ENCODE assay signal across 8 mouse cellular contexts in the genomic region with DNA sequence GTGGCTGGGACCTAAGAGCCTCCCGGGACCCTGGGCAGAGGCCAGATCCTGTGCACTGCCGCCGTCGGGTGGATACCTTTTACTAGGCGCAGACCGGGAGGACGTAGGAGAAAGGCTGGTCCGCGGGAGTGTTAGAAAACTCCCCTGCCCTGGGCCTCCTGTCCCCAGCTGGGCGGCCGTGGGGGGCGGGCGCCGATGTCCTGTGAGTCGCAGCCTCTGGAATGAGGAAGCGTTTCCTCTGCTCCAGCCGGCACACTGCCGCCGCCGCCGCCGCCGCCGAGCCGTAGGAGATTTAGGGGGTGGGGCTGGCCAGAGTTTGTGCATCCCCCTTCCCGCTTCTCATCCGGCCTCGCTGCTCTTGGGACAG. TPM values are rescaled to one million over a fixed set of nuclear protein-coding genes. Genes with fewer than 3 reads are reported as not detected.
DNase-seq lines count a peak whose midpoint lies in the region; ATAC-seq and TF ChIP-seq lines count a peak whose summit lies in the region.

No protein-coding gene starts in this region.

- H3K9ac ChIP-seq in embryonic facial prominence, embryonic 13.5 days = peak overlapping the region; percentile 95
- peak overlapping the region; percentile 87 for H3K9ac ChIP-seq in lung, embryonic 14.5 days

- H3K4me2 ChIP-seq in embryonic facial prominence, embryonic 13.5 days = peak overlapping the region; percentile 72
- H3K4me2 ChIP-seq in lung, embryonic 14.5 days = peak overlapping the region; percentile 76

- peaks cover 5% of the 10 kb centered on the region for H3K4me1 ChIP-seq in spleen, adult 2 months (ENCODE audit: control insufficient read depth, insufficient read depth, insufficient read length)
- peaks cover 27% of the 10 kb centered on the region for H3K4me1 ChIP-seq in embryonic facial prominence, embryonic 13.5 days
- H3K4me1 ChIP-seq in heart, embryonic 10.5 days = peaks cover 25% of the 10 kb centered on the region
- H3K4me1 ChIP-seq in lung, embryonic 14.5 days (ENCODE audit: insufficient read depth) = 0 out of 2 replicates have a peak, but pooled peaks cover 7% of the 10 kb centered on the region

- DNase-seq in spleen, adult 2 months (ENCODE audit: low read depth in 1 of 2, low spot score in 2 of 2) = peak in 1 of 2 experiments; percentile 39
- DNase-seq in spleen, postnatal 14 days (ENCODE audit: low spot score in 2 of 2) = no peak
- peak; percentile 95 for DNase-seq in heart, embryonic 10.5 days (ENCODE audit: low spot score)
- DNase-seq in kidney, adult 8-10 months = peak; percentile 75 to 80
- DNase-seq in lung, embryonic 14.5 days = peak; percentile 94
- DNase-seq in ovary, adult 18-20 months (ENCODE audit: low spot score) = peak; percentile 65
- peak; percentile 84 to 89 for DNase-seq in urinary bladder, postnatal 4 days (ENCODE audit: low spot score in 2 of 2)

- peak overlapping the region; percentile 75 for H3K4me3 ChIP-seq in spleen, adult 2 months (ENCODE audit: extremely low read depth, insufficient read depth, insufficient read length)
- H3K4me3 ChIP-seq in embryonic facial prominence, embryonic 13.5 days = peak overlapping the region; percentile 98
- peak overlapping the region; percentile 97 for H3K4me3 ChIP-seq in heart, embryonic 10.5 days
- peak overlapping the region; percentile 96 for H3K4me3 ChIP-seq in lung, embryonic 14.5 days (ENCODE audit: low read depth, low read length)

- no peaks in the 10 kb centered on the region for H3K9me3 ChIP-seq in embryonic facial prominence, embryonic 13.5 days
- no peaks in the 10 kb centered on the region for H3K9me3 ChIP-seq in heart, embryonic 10.5 days
- no peaks in the 10 kb centered on the region for H3K9me3 ChIP-seq in lung, embryonic 14.5 days (ENCODE audit: low read depth, low read length)

- WGBS in spleen, adult 2 months = 0% methylated on average over 28 of the region's 28 CpGs
- WGBS in embryonic facial prominence, embryonic 13.5 days = under 1% methylated on average over 23 of the region's 28 CpGs
- WGBS in heart, embryonic 10.5 days = under 1% methylated on average over 28 of the region's 28 CpGs
- under 1% methylated on average over 28 of the region's 28 CpGs for WGBS in lung, embryonic 14.5 days

- H3K27ac ChIP-seq in spleen, adult 2 months (ENCODE audit: insufficient read depth, low read length) = peak overlapping the region; percentile 61
- H3K27ac ChIP-seq in embryonic facial prominence, embryonic 13.5 days = peak overlapping the region; percentile 94
- H3K27ac ChIP-seq in heart, embryonic 10.5 days = peak overlapping the region; percentile 97
- peak overlapping the region; percentile 97 for H3K27ac ChIP-seq in lung, embryonic 14.5 days (ENCODE audit: low read depth)

- no peak for TF ChIP-seq CTCF in spleen, adult 2 months (IDR thresholded peaks at IDR 0.05; ENCODE audit: extremely low read depth, insufficient read depth, insufficient read length, insufficient replicate concordance)
- no peak for TF ChIP-seq CTCF in lung, embryonic 14.5 days (IDR thresholded peaks at IDR 0.05; ENCODE audit: low read depth)

- no peaks in the 10 kb centered on the region for H3K27me3 ChIP-seq in spleen, adult 2 months (ENCODE audit: control insufficient read depth, insufficient read depth, low read length)
- H3K27me3 ChIP-seq in embryonic facial prominence, embryonic 13.5 days = no peaks in the 10 kb centered on the region
- H3K27me3 ChIP-seq in heart, embryonic 10.5 days (ENCODE audit: insufficient read depth, poor library complexity, severe bottlenecking) = no peaks in the 10 kb centered on the region
- H3K27me3 ChIP-seq in lung, embryonic 14.5 days (ENCODE audit: insufficient read depth, low read length) = no peaks in the 10 kb centered on the region

- TF ChIP-seq POLR2A in spleen, adult 2 months (IDR thresholded peaks at IDR 0.05; ENCODE audit: low read depth, low read length) = no peak

- no peaks in the 10 kb centered on the region for H3K36me3 ChIP-seq in spleen, adult 2 months (ENCODE audit: control insufficient read depth, insufficient read depth, low read length)
- peaks cover 34% of the 10 kb centered on the region for H3K36me3 ChIP-seq in embryonic facial prominence, embryonic 13.5 days
- H3K36me3 ChIP-seq in heart, embryonic 10.5 days = peaks cover 36% of the 10 kb centered on the region
- H3K36me3 ChIP-seq in lung, embryonic 14.5 days (ENCODE audit: insufficient read depth) = peaks cover 32% of the 10 kb centered on the region

- peak; percentile 76 for ATAC-seq in embryonic facial prominence, embryonic 13.5 days (ENCODE audit: insufficient number of reproducible peaks, insufficient read depth, low FRiP score, low TSS enrichment, low read depth)
- ATAC-seq in lung, embryonic 14.5 days (ENCODE audit: insufficient read depth) = peak; percentile 91

RNA-seq across cellular contexts. Expression of a gene that starts 0.6 kb away (rescaled TPM):
- polyA plus RNA-seq in spleen, adult 2 months (2012; rRNA removed) = 17.0 and 18.7 TPM in 2 replicates
- polyA plus RNA-seq in embryonic facial prominence, embryonic 13.5 days (2015; fragmentation: Nextera tagmentation; extraction: Ambion mirVana) = 199 and 208 TPM in 2 replicates
- polyA plus RNA-seq in heart, embryonic 10.5 days (2016; fragmentation: Nextera tagmentation; extraction: Ambion mirVana) = 249 and 253 TPM in 2 replicates
- 252 and 263 TPM in 2 replicates for polyA plus RNA-seq in lung, embryonic 14.5 days (2014; fragmentation: Nextera tagmentation; extraction: Ambion mirVana)

RNA-seq across cellular contexts. Expression of a gene that starts 0.7 kb away (rescaled TPM):
- polyA plus RNA-seq in spleen, adult 2 months (2012; rRNA removed) = 27.2 and 42.2 TPM in 2 replicates
- 94.3 and 102 TPM in 2 replicates for polyA plus RNA-seq in embryonic facial prominence, embryonic 13.5 days (2015; fragmentation: Nextera tagmentation; extraction: Ambion mirVana)
- 107 and 126 TPM in 2 replicates for polyA plus RNA-seq in heart, embryonic 10.5 days (2016; fragmentation: Nextera tagmentation; extraction: Ambion mirVana)
- 118 and 135 TPM in 2 replicates for polyA plus RNA-seq in lung, embryonic 14.5 days (2014; fragmentation: Nextera tagmentation; extraction: Ambion mirVana)

RNA-seq across cellular contexts. Expression of a gene that starts 17.3 kb away (rescaled TPM):
- polyA plus RNA-seq in spleen, adult 2 months (2012; rRNA removed) = 0.22 and 0.28 TPM in 2 replicates
- 0.25 TPM in 1 of 2 replicates, not detected in the other for polyA plus RNA-seq in embryonic facial prominence, embryonic 13.5 days (2015; fragmentation: Nextera tagmentation; extraction: Ambion mirVana)
- 0.41 and 0.97 TPM in 2 replicates for polyA plus RNA-seq in heart, embryonic 10.5 days (2016; fragmentation: Nextera tagmentation; extraction: Ambion mirVana)
- polyA plus RNA-seq in lung, embryonic 14.5 days (2014; fragmentation: Nextera tagmentation; extraction: Ambion mirVana) = 0.15 and 0.21 TPM in 2 replicates

RNA-seq across cellular contexts. Expression of a gene that starts 21.4 kb away (rescaled TPM):
- 10.7 and 11.9 TPM in 2 replicates for polyA plus RNA-seq in spleen, adult 2 months (2012; rRNA removed)
- 23.5 and 23.6 TPM in 2 replicates for polyA plus RNA-seq in embryonic facial prominence, embryonic 13.5 days (2015; fragmentation: Nextera tagmentation; extraction: Ambion mirVana)
- 11.9 and 14.0 TPM in 2 replicates for polyA plus RNA-seq in heart, embryonic 10.5 days (2016; fragmentation: Nextera tagmentation; extraction: Ambion mirVana)
- polyA plus RNA-seq in lung, embryonic 14.5 days (2014; fragmentation: Nextera tagmentation; extraction: Ambion mirVana) = 11.4 and 12.7 TPM in 2 replicates

RNA-seq across cellular contexts. Expression of a gene that starts 21.8 kb away (rescaled TPM):
- polyA plus RNA-seq in spleen, adult 2 months (2012; rRNA removed) = 3.1 and 3.3 TPM in 2 replicates
- polyA plus RNA-seq in embryonic facial prominence, embryonic 13.5 days (2015; fragmentation: Nextera tagmentation; extraction: Ambion mirVana) = 1.6 and 1.9 TPM in 2 replicates
- 0.54 and 0.62 TPM in 2 replicates for polyA plus RNA-seq in heart, embryonic 10.5 days (2016; fragmentation: Nextera tagmentation; extraction: Ambion mirVana)
- 0.93 and 1.3 TPM in 2 replicates for polyA plus RNA-seq in lung, embryonic 14.5 days (2014; fragmentation: Nextera tagmentation; extraction: Ambion mirVana)

Comparison
In these comparisons a context has a peak if more than half of its experiments do, and no peak if none do; other contexts are left out.
1. DNase-seq: peak in heart, embryonic 10.5 days (single experiment), kidney, adult 8-10 months (2 of 2), lung, embryonic 14.5 days (single experiment), ovary, adult 18-20 months (single experiment) and urinary bladder, postnatal 4 days (2 of 2); none in spleen, postnatal 14 days (0 of 2).
2. RNA of a gene that starts 0.6 kb away (polyA plus RNA-seq): 252 to 263 TPM in lung, embryonic 14.5 days, 249 to 253 TPM in heart, embryonic 10.5 days and 199 to 208 TPM in embryonic facial prominence, embryonic 13.5 days; 17.0 to 18.7 TPM in spleen, adult 2 months; every median in the first group is over 10 times any median in the second.
3. Peak in every context shown above with its lines, with median percentiles within 50 percentile points of each other: H3K27ac ChIP-seq and H3K4me3 ChIP-seq.